Mouse (Mus musculus) WW6 (cell line): ENCODE data around the gene Cdyl.

Experiments
- DNase-seq: peaks from one replicate; pipeline ENCODE4 v3.0.0-alpha.2; 2013; ENCODE audit warnings: low read depth, low spot score

The Cdyl gene

GRCm38 (mm10) chr13:35686273-35686672 is 26.6 kb downstream of the Cdyl start:
- no peak for DNase-seq

- no peak for DNase-seq
Observed at GRCm38 (mm10) chr13:35689560-35689959, 29.9 kb downstream of the Cdyl start.

DNA sequence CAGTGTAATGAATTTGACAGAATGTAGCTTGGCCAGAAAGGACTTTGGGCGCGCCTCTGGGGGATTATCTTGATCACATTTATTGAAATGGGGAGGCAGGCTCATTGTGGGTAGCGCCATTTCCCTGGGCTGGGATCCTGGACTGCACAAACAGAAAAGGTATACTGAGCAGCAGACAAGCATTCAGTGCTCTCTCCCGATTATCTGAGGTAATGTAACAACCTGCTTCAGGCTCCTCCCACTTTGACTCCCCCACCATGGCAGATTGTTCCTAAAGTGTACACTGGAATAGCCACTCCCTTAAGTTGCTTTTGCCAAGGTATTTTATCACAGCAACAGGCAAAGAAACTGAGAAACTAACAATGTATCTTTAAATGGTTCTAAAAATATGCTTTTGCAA is 58.0 kb downstream of the Cdyl start:
- no peak for DNase-seq

DNA sequence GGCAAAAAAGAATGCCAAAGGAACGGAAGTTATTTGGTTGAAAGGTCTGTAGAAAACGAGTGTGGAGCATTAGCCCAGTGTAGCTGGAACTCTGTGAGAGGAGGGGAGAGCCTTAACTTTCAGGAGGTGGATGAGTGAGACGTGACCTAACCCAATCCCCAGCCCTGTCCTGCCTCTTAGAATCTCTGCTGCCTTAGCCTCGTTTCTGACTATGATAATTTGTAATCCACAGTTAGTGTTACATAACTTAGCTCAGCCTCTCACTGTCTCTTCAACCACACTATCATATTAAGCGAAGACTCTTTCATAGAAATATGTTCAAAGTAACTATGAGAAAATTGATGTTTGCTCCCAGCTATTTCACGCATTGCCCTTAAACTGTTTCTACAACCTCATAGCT is 59.9 kb downstream of the Cdyl start:
- DNase-seq, result no peak

GRCm38 (mm10) chr13:35723073-35723472 is 63.4 kb downstream of the Cdyl start:
- no peak for DNase-seq

DNA sequence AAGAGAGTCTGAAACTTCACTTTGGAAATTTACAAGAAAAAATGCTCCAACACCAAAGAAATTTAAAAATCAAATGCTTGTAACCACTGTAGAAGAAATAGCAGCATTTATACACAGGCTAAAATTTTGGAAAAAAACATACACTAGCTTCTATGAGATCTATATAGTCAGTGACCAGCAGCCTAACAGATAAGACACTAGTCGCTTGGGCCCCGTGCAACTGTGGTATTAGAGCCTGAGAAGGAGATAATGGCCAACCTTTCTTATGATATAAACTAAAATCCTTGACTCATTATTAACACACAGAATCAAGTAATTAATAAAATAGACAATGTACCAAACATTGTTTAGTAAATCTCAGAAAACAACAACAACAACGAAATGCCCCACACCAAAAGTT is 66.4 kb downstream of the Cdyl start:
- no peak for DNase-seq

GRCm38 (mm10) chr13:35732131-35732530 is 72.5 kb downstream of the Cdyl start:
- DNase-seq, result no peak

DNA sequence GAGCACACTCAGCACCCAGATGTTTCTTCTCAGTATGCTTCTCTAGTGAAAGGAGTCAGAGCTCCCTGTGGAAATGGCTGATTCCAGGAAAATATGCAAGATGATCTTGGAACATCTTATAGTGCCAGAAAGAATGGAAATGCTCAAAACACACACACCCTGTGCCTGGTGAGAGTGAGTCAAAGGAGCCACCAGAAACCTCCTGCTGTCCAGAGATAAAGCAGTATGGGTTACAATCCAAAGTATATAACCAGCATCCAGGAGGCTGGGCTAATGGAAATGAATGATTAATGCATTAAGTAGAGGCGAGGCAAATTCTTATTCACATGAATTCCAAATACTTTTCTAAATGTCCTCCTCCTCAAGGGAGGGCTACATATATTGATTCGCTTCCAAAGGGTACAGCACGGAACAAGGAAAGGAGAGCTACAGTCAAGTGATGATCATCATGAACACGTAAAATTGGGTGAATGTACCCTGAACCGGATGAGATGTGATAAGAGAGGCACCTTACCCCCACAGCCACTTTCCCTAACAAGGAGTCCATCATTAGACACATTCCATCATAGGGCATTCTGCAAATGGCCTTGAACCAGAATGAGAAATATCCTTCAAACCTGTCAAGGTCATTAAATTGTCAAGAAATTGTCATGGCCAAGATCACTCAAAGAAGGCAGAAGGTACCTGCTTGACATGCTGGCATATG is 73.4 kb downstream of the Cdyl start:
- DNase-seq, result no peak

- no peak for DNase-seq
Observed at GRCm38 (mm10) chr13:35737565-35737964, 77.9 kb downstream of the Cdyl start.

DNA sequence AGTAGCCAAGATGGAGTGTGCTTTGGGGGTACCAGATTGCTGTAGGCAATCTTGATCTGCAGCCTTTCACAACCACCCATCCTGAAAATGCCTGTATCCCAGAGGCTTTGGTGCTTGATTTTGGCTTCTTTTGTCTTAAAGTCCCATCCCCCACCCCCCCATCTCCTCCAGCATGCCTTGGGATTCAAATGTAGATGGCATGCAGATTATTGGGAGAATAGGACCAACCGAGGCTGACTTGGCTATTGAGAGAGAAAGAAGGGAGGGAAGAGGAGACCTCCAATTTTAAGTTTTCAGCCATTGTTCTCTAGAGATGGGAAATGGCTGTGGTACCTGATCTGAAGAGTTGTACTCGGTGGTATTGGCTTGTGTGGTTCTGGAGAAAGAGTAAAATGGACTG is 78.6 kb downstream of the Cdyl start:
- peak; percentile 71 for DNase-seq

- DNase-seq, result peak; percentile 56
Observed at GRCm38 (mm10) chr13:35739473-35739872, 79.8 kb downstream of the Cdyl start.

GRCm38 (mm10) chr13:35740301-35741039 is 80.8 kb downstream of the Cdyl start:
- no peak for DNase-seq

DNA sequence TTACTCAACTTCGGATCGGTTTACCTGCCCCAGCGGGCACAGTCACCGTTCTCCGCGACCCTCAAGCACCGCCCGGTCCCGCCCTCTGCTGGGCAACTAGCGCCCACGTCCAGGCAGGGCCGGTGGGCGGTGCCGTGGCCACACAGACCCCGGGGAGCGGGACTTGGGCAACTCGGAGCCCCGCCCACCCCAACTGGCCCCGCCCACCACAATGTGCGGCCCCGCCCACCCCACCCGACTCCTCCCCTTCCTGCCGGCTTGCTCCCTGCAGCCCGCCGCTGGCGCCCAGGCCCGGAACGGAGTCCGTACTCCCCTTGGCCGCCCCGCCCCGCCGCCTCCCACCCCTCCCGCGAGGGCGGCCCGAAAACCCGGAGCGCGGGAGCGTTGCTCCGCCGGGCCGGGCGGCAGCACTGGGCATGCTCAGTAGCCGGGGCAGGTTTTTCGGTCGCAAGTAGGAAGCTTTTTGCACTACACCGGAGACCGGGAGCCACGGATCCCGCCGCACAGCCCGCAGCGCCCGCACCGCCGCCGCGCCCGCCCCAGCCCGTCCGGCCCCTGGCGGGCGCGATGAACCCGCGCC is 81.5 kb downstream of the Cdyl start:
- peak; percentile 63 for DNase-seq

DNA sequence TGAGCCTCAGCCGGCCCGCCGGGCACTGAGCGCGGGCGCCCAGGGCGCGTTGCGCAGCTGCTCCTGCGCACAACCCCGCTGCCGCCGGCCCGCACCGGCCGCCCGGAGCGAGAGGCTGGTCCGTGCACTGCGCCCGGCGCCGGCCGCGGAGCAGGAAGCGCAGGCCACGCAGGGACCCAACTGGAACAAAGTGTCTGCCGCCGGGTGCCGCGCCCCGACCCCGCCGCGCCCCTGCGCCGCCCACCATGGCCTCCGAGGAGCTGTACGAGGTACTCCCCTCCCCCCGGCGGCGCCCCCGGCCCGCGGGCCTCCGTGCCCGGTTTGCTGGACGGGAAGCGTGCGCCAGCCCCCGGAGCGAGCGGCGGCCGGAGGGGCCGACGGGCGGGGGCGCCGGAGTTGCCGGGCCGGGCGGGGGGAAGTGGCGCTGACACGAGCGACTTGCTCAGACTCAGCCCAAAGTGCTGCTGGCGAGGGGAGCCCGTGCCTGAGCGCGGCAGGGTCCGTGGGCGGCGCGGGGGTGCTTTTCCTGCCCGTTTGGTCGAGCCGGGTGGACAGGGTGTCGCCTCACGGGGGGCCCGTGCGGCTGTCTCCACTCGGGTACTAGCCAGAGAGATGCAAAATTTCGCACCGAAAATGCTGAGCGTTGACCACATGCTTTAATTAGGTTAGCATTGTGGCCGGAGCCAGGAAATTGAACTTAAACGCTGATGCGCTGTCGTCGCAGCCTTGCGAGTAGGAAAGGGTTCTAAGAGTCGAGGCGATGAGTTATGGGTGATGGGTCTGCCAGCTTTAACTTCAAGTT is 82.2 kb downstream of the Cdyl start:
- DNase-seq, result no peak

- DNase-seq, result no peak
Observed at GRCm38 (mm10) chr13:35742696-35743095, 83.1 kb downstream of the Cdyl start.

DNA sequence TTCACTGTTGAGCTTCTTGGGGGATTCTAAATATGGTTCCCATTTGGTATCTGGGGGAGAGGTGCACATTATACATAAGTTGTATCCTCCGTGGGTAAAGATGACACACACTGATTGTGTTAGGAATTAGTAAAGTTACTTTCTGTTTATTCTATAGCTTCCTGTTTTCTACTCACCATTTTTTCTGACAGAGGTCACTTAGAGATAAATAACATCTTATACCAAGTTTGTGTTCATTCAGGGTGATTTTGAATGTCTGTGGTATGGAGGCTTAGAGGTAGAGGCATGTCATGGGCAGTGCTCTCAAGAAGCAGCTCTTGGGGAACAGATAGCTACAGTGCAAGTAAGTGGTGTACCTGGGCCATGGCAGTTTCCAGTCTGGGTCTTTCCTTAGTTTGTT is 83.6 kb downstream of the Cdyl start:
- no peak for DNase-seq

DNA sequence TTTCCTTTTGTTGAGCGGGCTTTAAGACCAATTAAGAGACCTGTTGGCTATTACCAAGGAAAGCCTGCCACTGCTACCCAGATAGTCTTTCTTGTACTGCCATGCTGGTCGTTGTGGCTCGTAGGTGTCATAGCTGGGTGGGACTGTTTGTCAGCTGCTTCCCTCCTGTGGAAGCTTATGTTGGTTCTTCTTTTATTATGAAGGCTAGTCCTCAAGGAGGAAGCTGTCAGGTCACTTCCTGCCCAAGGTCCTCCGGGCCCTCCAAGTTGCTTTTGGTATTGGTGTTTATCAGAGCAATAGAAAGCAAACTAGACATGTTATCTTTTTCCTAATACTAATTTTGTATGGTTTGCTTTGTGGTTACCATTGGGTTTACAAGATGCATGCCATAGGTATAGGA is 89.6 kb downstream of the Cdyl start:
- DNase-seq, result no peak

- no peak for DNase-seq
Observed at GRCm38 (mm10) chr13:35749680-35750079, 90.0 kb downstream of the Cdyl start.

DNA sequence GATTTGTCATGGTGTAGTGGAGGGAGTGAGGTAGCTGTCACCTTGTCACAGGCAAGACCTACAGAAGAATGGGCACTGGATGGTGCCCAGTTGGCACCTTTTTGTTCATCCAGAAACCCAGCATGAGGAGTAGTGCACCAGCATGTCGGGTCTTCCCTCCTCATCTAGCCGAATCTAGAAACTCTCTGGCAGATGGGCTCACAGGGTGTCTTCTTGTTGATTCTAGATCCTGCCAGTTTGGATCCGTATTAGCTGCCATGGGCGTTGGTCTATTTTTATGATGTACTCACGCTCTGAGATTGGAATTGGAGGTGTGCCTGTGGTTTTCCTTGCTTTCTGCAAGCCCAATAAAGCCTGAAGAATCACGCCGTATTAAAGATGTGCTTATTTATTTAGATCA is 92.4 kb downstream of the Cdyl start:
- DNase-seq, result no peak

GRCm38 (mm10) chr13:35755002-35755401 is 95.4 kb downstream of the Cdyl start:
- no peak for DNase-seq

- DNase-seq, result no peak
Observed at GRCm38 (mm10) chr13:35755655-35756283, 96.1 kb downstream of the Cdyl start.
